Mouse (Mus musculus) small intestine, adult 2 months (tissue): Measurements from ENCODE around the gene Bbx.

ENCODE experiments used
- CTCF ChIP-seq: fragments of 200-500 bp; IDR thresholded peaks from 2 replicates; pipeline ENCODE4 v1.5.1; 2012; ENCODE audit warnings: low read depth, mild to moderate bottlenecking, control low read depth, inconsistent platforms, low read length, moderate library complexity, mixed read lengths; ENCODE audit not compliant: insufficient replicate concordance, insufficient read length; ENCODE audit errors: extremely low read depth
- POLR2A ChIP-seq: fragments of 200-500 bp; IDR thresholded peaks from 2 replicates; pipeline ENCODE4 v1.6.1; 2012; ENCODE audit warnings: low read depth, mild to moderate bottlenecking, control low read depth, inconsistent platforms, low read length, moderate library complexity

- TF ChIP-seq POLR2A: no peak
- TF ChIP-seq CTCF: no peak
These were observed 236.1 kb downstream of the Bbx start for GRCm38 (mm10) chr16:50196118-50196517.
